Mouse (Mus musculus) intestine, postnatal 0 days (tissue): ENCODE measurements around the gene Syt14. TPM values are rescaled to one million over a fixed set of nuclear protein-coding genes. Genes with fewer than 3 reads are reported as not detected.
A peak's percentile ranks its signal among the peaks of the same experiment; 100 is the strongest.

Source experiments
- ATAC-seq: fragments of 200-750 bp; cut with Nextera tagmentation; 2 replicates; pipeline ENCODE4 v1.8.0; 2017; ENCODE audit warnings: mild to moderate bottlenecking, moderate TSS enrichment, moderate library complexity
- H3K27ac ChIP-seq: fragments of 300-500 bp; sonication (generic); 2 replicates; pipeline ENCODE4 v1.5.1; 2014; ENCODE audit warnings: mild to moderate bottlenecking, low read depth, low read length, moderate library complexity
- H3K27me3 ChIP-seq: fragments of 300-500 bp; sonication (generic); replicated peaks from 2 replicates; pipeline ENCODE4 v1.6.1; 2014; ENCODE audit warnings: low read length, mixed read lengths; ENCODE audit not compliant: control insufficient read depth, insufficient read depth
- H3K36me3 ChIP-seq: fragments of 300-500 bp; sonication (generic); 2 replicates; pipeline ENCODE4 v1.6.1; 2014; ENCODE audit warnings: mild to moderate bottlenecking, moderate library complexity; ENCODE audit not compliant: control insufficient read depth, insufficient read depth
- H3K4me1 ChIP-seq: fragments of 300-500 bp; sonication (generic); replicated peaks from 2 replicates; pipeline ENCODE4 v1.6.1; 2014; ENCODE audit warnings: antibody characterized with exemption, low read length, mixed read lengths; ENCODE audit not compliant: control insufficient read depth, insufficient read depth
- H3K4me2 ChIP-seq: fragments of 300-500 bp; sonication (generic); replicated peaks from 2 replicates; pipeline ENCODE4 v1.6.1; 2014; ENCODE audit warnings: low read depth, mild to moderate bottlenecking, moderate library complexity
- H3K4me3 ChIP-seq: fragments of 300-500 bp; sonication (generic); 2 replicates; pipeline ENCODE4 v1.5.1; 2014; ENCODE audit warnings: low read depth, low read length
- H3K9ac ChIP-seq: fragments of 300-500 bp; sonication (generic); 2 replicates; pipeline ENCODE4 v1.6.1; 2014; ENCODE audit warnings: mild to moderate bottlenecking, low read depth, low read length
- H3K9me3 ChIP-seq: fragments of 300-500 bp; sonication (generic); 2 replicates; pipeline ENCODE4 v1.6.1; 2016; ENCODE audit warnings: mixed run types; ENCODE audit not compliant: control insufficient read depth
- CTCF ChIP-seq: sonication (generic); IDR thresholded peaks from 2 replicates; pipeline ENCODE4 v1.5.1; 2016; ENCODE audit warnings: low read depth, mild to moderate bottlenecking, control low read depth, antibody characterized with exemption, moderate library complexity
- WGBS: fragments of 180-500 bp; shearing (Covaris S2); extraction: QIAGEN DNeasy Blood & Tissue Kit; methylation state at CpG from one replicate; pipeline ENCODE4 v1.1.7; 2014; 5-methylcytosine and 5-hydroxymethylcytosine counted together
- polyA plus RNA-seq: library from polyadenylated mRNA; unstranded; fragments of >200 nt; fragmentation: Nextera tagmentation; extraction: Ambion mirVana; gene quantifications from 2 replicates; pipeline ENCODE4 v1.2.1, GENCODE M21; 2015

Syt14 gene
- polyA plus RNA-seq, 1 experiment from 2014 or later: 0.73 TPM

GRCm38 (mm10) chr1:193001587-193001986 is 34.0 kb downstream of the Syt14 start:
- no peaks in the 10 kb centered on the region for H3K36me3 ChIP-seq
- H3K4me2 ChIP-seq: no peak overlapping the region
- H3K4me3 ChIP-seq: no peak overlapping the region
- no peak overlapping the region for H3K9ac ChIP-seq
- no peaks in the 10 kb centered on the region for H3K27me3 ChIP-seq
- H3K4me1 ChIP-seq: no peaks in the 10 kb centered on the region
- no peak for ATAC-seq
- WGBS: 47% methylated on average over 2 of the region's 2 CpGs
- no peak overlapping the region for H3K27ac ChIP-seq
- peak; percentile 27 for TF ChIP-seq CTCF
- no peaks in the 10 kb centered on the region for H3K9me3 ChIP-seq

DNA sequence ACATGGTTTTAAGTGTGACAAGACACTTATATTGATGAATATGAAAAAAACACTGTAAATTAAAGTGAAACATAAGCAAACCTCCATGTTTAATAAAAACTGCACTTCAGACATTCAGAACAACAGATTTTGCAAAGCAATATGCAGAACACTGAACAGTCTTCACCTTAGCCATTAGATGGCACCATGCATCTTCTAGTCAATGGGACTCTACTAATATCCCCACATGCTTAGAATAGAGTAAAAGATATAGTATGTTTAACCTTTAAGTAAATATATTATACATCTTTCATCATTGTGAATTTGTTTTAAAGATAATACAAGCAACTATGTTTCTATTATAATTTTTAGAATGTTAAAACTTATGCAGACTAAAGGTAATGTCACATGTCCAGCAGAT is 34.7 kb downstream of the Syt14 start:
- no peak for ATAC-seq
- Histone ChIP-seq H3K36me3 (no peaks in the 10 kb centered on the region), H3K27ac (no peak overlapping the region), H3K9ac (no peak overlapping the region), H3K4me2 (no peak overlapping the region), H3K4me3 (no peak overlapping the region), H3K4me1 (no peaks in the 10 kb centered on the region), H3K9me3 (no peaks in the 10 kb centered on the region), H3K27me3 (no peaks in the 10 kb centered on the region)
- peak; percentile 74 for TF ChIP-seq CTCF

DNA sequence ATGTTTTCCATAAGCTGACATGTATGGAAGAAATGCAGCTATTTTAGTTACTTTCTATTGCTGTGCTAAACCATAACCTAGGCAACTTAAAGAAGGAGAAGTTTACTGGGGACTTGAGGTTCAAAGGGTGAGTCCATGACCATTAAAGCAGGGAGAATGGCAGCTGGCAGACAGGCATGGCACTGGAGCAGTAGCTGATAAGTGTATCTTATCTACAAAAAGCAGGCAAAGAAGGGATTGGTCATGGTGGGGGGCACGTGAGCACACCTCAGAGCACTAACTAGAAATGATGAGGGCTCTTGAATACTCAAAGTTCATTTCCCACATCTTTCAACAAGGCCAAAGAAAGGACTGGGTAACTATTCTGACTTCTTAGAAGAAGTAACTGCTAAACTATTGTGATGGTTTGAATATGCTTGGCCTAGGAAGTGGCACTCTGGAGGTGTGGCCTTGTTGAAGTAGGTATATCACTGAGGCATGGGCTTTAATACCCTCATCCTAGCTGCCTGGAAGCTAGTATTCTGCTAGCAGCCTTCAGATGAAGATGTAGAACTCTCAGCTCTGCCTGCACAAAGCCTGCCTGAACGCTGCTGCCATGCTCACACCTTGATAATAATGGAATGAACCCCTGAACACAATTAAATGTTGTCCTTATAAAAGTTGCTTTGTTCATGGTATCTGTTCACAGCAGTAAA is 41.2 kb downstream of the Syt14 start:
- Histone ChIP-seq H3K4me2 (no peak overlapping the region), H3K27ac (no peak overlapping the region), H3K4me1 (no peaks in the 10 kb centered on the region; the same call in 1 of the 2 replicates), H3K9me3 (no peaks in the 10 kb centered on the region), H3K36me3 (no peaks in the 10 kb centered on the region), H3K9ac (no peak overlapping the region), H3K4me3 (no peak overlapping the region), H3K27me3 (no peaks in the 10 kb centered on the region)
- WGBS: 46% methylated on average over 2 of the region's 2 CpGs
- no peak for TF ChIP-seq CTCF
- ATAC-seq: peak; percentile 53; the same call in 1 of the 2 replicates

DNA sequence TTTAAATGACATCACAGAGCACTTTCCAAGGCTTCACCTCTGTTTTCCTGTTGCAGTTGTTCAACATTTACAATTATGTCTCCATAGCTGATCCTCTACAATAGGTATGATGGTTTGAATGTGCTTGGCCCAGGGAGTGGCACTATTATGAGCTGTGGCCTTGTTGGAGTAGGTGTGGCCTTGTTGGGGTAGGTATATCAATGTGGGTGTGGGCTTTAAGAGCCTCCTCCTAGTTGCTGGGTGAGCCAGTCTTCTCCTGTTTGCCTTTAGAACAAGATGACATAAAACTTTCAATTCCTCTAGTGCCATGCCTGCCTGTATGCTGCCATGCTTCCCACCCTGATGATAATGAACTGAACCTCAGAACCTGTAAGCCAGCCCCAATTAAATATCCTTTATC is 42.1 kb downstream of the Syt14 start:
- ATAC-seq: peak; percentile 67; the same call in 1 of the 2 replicates
- Histone ChIP-seq H3K36me3 (no peaks in the 10 kb centered on the region), H3K4me1 (no peaks in the 10 kb centered on the region; the same call in 1 of the 2 replicates)

GRCm38 (mm10) chr1:192987203-192987602 is 48.4 kb downstream of the Syt14 start:
- no peak for TF ChIP-seq CTCF
- Histone ChIP-seq H3K27ac (no peak overlapping the region), H3K4me3 (no peak overlapping the region), H3K4me1 (no peaks in the 10 kb centered on the region), H3K27me3 (no peaks in the 10 kb centered on the region), H3K4me2 (no peak overlapping the region), H3K9me3 (no peaks in the 10 kb centered on the region), H3K9ac (no peak overlapping the region), H3K36me3 (no peaks in the 10 kb centered on the region)
- 85% methylated on average over 3 of the region's 3 CpGs for WGBS
- no peak for ATAC-seq

More for the DNA sequence above, 42.1 kb downstream of the Syt14 start:
- no peak overlapping the region for H3K4me2 ChIP-seq
- H3K9ac ChIP-seq: no peak overlapping the region
- H3K27ac ChIP-seq: no peak overlapping the region
- H3K4me3 ChIP-seq: no peak overlapping the region
- no peaks in the 10 kb centered on the region for H3K9me3 ChIP-seq
- H3K27me3 ChIP-seq: no peaks in the 10 kb centered on the region
- TF ChIP-seq CTCF: no peak

GRCm38 (mm10) chr1:192986481-192986880 is 49.1 kb downstream of the Syt14 start:
- H3K4me1 ChIP-seq: no peaks in the 10 kb centered on the region

More at GRCm38 (mm10) chr1:192986481-192986880, 49.1 kb downstream of the Syt14 start:
- no peak overlapping the region for H3K4me2 ChIP-seq
- no peak for TF ChIP-seq CTCF
- H3K4me3 ChIP-seq: no peak overlapping the region
- WGBS: 73% methylated on average over 3 of the region's 3 CpGs
- no peaks in the 10 kb centered on the region for H3K27me3 ChIP-seq
- H3K9me3 ChIP-seq: no peaks in the 10 kb centered on the region
- H3K36me3 ChIP-seq: no peaks in the 10 kb centered on the region
- no peak for ATAC-seq
- no peak overlapping the region for H3K27ac ChIP-seq
- no peak overlapping the region for H3K9ac ChIP-seq
